Mouse (Mus musculus): ENCODE data around the gene Faap100. TPM values are rescaled to one million over a fixed set of nuclear protein-coding genes. Genes with fewer than 3 reads are reported as not detected.
"Not testable (repeated sequence)": the region's sequence is repeated elsewhere in the genome, so short reads cannot be mapped to it uniquely, and the experiment has no call there.

Gene Faap100
- polyA plus RNA-seq, 1 experiment from 2014 or later = 43.7 TPM

- no peaks in the 10 kb centered on the region for H3K27me3 ChIP-seq
- 3% methylated on average over 16 of the region's 16 CpGs for WGBS
- no peak; the same call in 1 of the 2 replicates for ATAC-seq (ENCODE audit: insufficient number of reproducible peaks, insufficient read depth, low FRiP score, low TSS enrichment, low read depth)
Measured at GRCm38 (mm10) chr11:120349371-120349985, 29.1 kb downstream of the Faap100 start.

DNA sequence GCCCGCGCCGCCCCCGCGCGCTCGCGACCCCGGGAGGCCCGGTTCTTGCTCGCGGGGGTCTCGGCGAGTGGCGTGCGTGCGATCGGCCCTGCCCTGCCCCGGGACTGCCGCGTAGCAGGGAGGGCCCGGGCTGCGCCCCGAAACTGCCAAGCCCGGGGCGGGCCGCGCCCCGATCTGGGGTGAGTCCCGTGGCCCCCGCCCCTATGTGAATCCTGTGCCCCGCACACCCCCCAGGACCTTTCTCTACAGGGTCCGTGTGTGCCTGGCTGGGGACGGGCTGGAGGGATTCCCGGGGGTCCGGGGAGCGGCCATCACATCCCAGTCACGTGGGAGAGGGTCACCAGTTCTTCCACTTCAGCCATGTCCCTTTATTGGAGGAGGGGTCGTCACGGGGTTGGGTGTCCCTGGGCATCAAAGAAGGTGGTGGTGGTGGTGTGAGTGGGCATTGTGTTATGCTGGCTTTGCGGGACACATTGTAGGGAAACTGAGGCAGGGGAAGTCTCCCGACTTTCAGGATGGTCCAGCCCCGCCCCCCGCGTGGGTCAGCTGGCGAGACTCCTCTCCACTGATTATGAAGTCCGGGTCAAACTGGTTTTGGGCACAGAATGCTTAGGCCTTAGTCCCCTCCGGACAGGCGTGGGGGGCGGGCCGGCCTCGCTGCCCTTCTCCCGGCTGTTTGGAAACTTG, 29.7 kb downstream of the Faap100 start:
- Histone ChIP-seq H3K27ac (peak overlapping the region; percentile 99), H3K4me2 (peak overlapping the region; percentile 94), H3K36me3 (peaks cover 21% of the 10 kb centered on the region), H3K4me3 (peak overlapping the region; percentile 100), H3K27me3 (no peaks in the 10 kb centered on the region), H3K4me1 (peaks cover 36% of the 10 kb centered on the region), H3K9ac (peak overlapping the region; percentile 100), H3K9me3 (no peaks in the 10 kb centered on the region)
- 1% methylated on average over 53 of the region's 53 CpGs for WGBS
- peak; percentile 35 for ATAC-seq (ENCODE audit: insufficient number of reproducible peaks, insufficient read depth, low FRiP score, low TSS enrichment, low read depth)

More at GRCm38 (mm10) chr11:120349371-120349985, 29.1 kb downstream of the Faap100 start:
- Histone ChIP-seq H3K36me3 (peaks cover 21% of the 10 kb centered on the region), H3K9me3 (no peaks in the 10 kb centered on the region), H3K4me1 (peaks cover 38% of the 10 kb centered on the region), H3K4me3 (peak overlapping the region; percentile 100), H3K27ac (peak overlapping the region; percentile 99), H3K4me2 (peak overlapping the region; percentile 94), H3K9ac (peak overlapping the region; percentile 100)

- Histone ChIP-seq H3K4me3 (peak within 1 kb of the TSS; percentile 100), H3K4me2 (peak within 1 kb of the TSS; percentile 94), H3K27ac (peak within 1 kb of the TSS; percentile 99), H3K9me3 (no peaks in the 10 kb centered on the region), H3K9ac (peak within 1 kb of the TSS; percentile 100), H3K4me1 (peaks cover 29% of the 10 kb centered on the region), H3K36me3 (peaks cover 21% of the 10 kb centered on the region), H3K27me3 (no peaks in the 10 kb centered on the region)
- 2% methylated on average over 91 of the region's 103 CpGs for WGBS
- ATAC-seq (ENCODE audit: insufficient number of reproducible peaks, insufficient read depth, low FRiP score, low TSS enrichment, low read depth) = peak; percentile 81
Measured at GRCm38 (mm10) chr11:120347791-120348683, 30.5 kb downstream of the Faap100 start, which contains the start of gene Actg1. Gene Actg1 (minus strand): TSS chr11:120348542.

GRCm38 (mm10) chr11:120347301-120347700, 31.3 kb downstream of the Faap100 start:
- H3K4me1 ChIP-seq = peaks cover 22% of the 10 kb centered on the region
- H3K27me3 ChIP-seq = no peaks in the 10 kb centered on the region
- H3K27ac ChIP-seq = peak overlapping the region; percentile 99
- H3K4me3 ChIP-seq = peak overlapping the region; percentile 100
- peaks cover 21% of the 10 kb centered on the region for H3K36me3 ChIP-seq
- ATAC-seq (ENCODE audit: insufficient number of reproducible peaks, insufficient read depth, low FRiP score, low TSS enrichment, low read depth) = no peak
- peak overlapping the region; percentile 94 for H3K4me2 ChIP-seq
- H3K9me3 ChIP-seq = no peaks in the 10 kb centered on the region
- peak overlapping the region; percentile 100 for H3K9ac ChIP-seq
- 7% methylated on average over 10 of the region's 10 CpGs for WGBS

DNA sequence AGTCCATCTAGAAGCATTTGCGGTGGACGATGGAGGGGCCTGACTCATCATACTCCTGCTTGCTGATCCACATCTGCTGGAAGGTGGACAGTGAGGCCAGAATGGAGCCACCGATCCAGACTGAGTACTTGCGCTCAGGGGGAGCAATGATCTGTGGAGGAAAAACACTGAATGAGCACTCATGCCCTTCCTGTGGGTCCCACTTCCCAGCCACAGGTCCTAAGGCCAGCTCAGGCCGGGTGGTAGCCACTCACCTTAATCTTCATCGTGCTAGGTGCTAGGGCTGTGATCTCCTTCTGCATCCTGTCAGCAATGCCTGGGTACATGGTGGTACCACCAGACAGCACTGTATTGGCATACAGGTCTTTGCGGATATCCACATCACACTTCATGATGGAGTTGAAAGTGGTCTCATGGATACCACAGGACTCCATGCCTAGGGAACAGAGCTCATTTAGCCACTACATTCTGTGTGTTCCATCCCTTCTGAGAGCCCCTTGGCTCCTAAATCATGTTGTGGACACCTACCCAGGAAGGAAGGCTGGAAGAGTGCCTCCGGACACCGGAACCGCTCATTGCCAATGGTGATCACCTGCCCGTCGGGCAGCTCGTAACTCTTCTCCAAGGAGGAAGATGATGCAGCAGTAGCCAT, 32.1 kb downstream of the Faap100 start:
- peak overlapping the region; percentile 75 for H3K4me2 ChIP-seq
- H3K9ac ChIP-seq = peak overlapping the region; percentile 77
- peaks cover 22% of the 10 kb centered on the region for H3K4me1 ChIP-seq
- H3K27me3 ChIP-seq; H3K9me3 ChIP-seq; ATAC-seq (ENCODE audit: insufficient number of reproducible peaks, insufficient read depth, low FRiP score, low TSS enrichment, low read depth); H3K27ac ChIP-seq: not testable (repeated sequence)
- peak overlapping the region; percentile 49 for H3K4me3 ChIP-seq
- WGBS = 60% methylated on average over 11 of the region's 13 CpGs
- H3K36me3 ChIP-seq = peaks cover 19% of the 10 kb centered on the region

DNA sequence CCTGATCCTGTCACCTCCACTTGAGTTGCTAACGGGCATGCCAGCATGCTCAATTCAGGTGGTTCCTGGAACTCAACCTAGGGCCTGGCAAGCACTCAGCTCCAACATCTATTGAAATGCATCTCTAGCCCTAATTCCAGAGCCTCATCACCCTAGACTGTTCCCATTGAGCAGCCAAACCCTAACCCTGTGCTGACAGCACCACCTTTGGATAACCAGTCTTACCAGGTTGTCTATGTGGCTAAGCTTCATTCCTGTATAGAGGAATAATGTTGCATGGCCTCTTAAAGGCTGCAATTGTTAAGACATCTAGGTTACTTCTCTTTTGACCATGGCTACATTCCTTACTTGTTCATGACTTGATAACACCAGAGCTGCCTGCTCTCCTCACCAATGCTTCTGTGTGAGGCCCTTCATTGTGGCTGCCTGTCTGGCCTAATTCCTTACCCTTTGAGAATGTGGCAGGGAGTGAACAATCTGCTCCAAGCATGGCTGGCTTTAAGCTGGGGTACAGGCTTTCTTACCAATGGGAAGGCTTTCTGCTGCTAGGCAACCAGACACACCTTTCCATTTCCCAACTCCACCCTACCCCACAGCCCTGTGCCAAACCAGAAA, 33.4 kb downstream of the Faap100 start:
- Histone ChIP-seq H3K9me3 (no peaks in the 10 kb centered on the region), H3K36me3 (peaks cover 16% of the 10 kb centered on the region), H3K4me3 (peak overlapping the region; percentile 32), H3K27ac (peak overlapping the region; percentile 48), H3K9ac (peak overlapping the region; percentile 52; the same call in 1 of the 2 replicates), H3K4me2 (peak overlapping the region; percentile 52), H3K27me3 (no peaks in the 10 kb centered on the region), H3K4me1 (peaks cover 12% of the 10 kb centered on the region)
- 29% methylated on average over 1 of the region's 1 CpGs for WGBS
- ATAC-seq (ENCODE audit: insufficient number of reproducible peaks, insufficient read depth, low FRiP score, low TSS enrichment, low read depth) = no peak

DNA sequence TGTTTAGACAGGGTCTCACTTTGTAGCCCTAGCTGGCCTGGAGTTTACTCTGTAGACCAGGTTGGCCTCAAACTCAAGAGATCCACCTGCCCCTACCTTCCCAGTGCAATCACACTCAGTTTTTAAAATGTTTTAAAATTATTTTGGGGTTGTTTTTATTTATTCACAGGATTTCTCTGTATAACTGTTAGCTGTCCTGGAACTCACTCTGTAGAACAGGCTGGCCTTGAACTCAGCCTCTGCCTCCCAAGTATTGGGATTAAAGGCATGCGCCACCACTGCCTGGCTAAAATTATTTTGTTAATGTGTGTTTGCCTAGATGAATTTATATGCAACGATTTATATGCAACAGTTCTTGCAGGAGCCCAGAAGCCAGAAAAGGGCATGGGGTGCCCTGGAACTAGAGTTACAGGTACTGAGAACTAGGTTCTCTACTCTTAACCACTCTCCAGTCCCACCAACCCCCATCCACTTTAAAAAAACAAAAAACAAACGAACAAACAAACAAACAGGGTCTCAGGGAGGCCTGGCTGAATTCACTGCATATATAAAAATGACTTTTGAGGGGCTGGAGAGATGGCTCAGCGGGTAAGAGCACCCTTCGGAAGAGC, 34.1 kb downstream of the Faap100 start:
- no peak overlapping the region for H3K4me2 ChIP-seq
- WGBS = 48% methylated on average over 5 of the region's 5 CpGs
- 0 out of 2 replicates have a peak overlapping the region, but pooled peaks have one; percentile 32 for H3K4me3 ChIP-seq
- H3K36me3 ChIP-seq = peaks cover 16% of the 10 kb centered on the region
- H3K9me3 ChIP-seq = no peaks in the 10 kb centered on the region
- peaks cover 10% of the 10 kb centered on the region for H3K4me1 ChIP-seq
- H3K27me3 ChIP-seq = no peaks in the 10 kb centered on the region
- H3K9ac ChIP-seq = no peak overlapping the region
- H3K27ac ChIP-seq = peak overlapping the region; percentile 22; the same call in 1 of the 2 replicates
- ATAC-seq (ENCODE audit: insufficient number of reproducible peaks, insufficient read depth, low FRiP score, low TSS enrichment, low read depth) = no peak

DNA sequence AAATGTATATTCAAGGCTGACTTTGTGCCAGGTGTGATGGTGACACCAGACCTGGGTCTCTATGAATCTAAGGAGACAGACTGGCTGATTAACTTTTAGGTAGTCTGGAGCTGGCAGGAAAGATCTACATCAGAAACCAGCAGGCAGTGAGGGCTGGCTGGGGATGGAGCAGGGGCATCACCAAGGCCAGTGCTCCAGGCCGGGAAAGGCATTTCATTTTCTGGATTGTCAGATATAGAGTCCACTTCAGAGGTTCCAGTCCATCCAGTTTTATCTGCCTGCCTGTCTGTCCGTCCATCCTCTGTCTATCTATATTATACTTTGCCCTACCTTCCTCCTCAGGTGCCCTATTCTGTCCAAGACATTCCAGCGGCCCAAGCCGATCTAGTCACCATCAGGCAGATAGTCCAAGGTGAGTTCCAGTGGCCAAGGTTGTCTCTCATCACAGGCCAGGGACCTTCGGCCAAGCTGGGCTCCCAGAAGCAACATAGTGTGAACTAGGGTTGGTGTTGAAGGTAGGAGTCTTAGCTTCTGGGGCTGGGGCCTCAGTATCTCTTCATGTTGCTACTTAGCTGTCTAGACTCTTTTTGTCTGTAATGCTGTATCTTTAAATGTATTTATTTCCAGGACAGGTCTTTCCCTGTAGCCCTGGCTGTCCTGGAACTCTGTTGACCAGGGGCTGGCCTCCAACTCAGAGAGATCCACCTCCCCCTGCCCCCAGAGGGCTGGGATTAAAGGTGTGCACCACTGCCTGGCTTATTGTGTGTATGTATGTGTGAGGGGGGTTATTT, 34.9 kb downstream of the Faap100 start:
- Histone ChIP-seq H3K4me1 (peaks cover 6% of the 10 kb centered on the region), H3K9me3 (no peaks in the 10 kb centered on the region), H3K36me3 (peaks cover 16% of the 10 kb centered on the region), H3K4me2 (no peak overlapping the region), H3K27ac (0 out of 2 replicates have a peak overlapping the region, but pooled peaks have one; percentile 1), H3K9ac (no peak overlapping the region), H3K27me3 (no peaks in the 10 kb centered on the region), H3K4me3 (no peak overlapping the region)
- 76% methylated on average over 5 of the region's 5 CpGs for WGBS
- ATAC-seq (ENCODE audit: insufficient number of reproducible peaks, insufficient read depth, low FRiP score, low TSS enrichment, low read depth) = no peak

DNA sequence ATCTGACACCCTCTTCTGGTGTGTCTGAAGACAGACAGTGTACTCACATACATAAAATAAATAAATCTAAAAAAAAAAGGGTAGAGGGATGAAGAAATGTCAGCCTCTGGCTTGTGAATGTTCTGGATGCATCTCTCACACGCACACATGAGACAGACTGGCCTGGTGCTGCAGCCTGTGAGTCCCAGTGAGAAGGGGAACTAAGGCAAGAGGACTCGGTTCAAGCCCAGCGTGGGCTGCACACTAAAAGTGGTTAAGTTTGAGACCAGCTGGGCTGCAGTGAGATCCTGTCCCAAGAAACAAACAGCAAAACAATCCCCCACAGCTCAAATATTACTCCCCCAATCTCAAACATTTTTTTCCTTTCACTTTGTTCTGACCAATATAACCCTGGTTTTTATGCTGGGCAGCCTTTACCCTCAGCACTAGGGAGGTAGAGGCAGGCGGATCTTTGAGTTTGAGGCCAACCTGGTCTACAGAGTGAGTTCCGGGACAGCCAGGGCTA, 35.9 kb downstream of the Faap100 start:
- H3K27ac ChIP-seq = no peak overlapping the region
- WGBS = 90% methylated on average over 5 of the region's 5 CpGs
- H3K9ac ChIP-seq = no peak overlapping the region
- peaks cover 16% of the 10 kb centered on the region for H3K36me3 ChIP-seq
- H3K4me1 ChIP-seq = peaks cover 6% of the 10 kb centered on the region
- no peak overlapping the region for H3K4me2 ChIP-seq
- no peaks in the 10 kb centered on the region for H3K9me3 ChIP-seq
- H3K4me3 ChIP-seq = no peak overlapping the region
- no peak for ATAC-seq (ENCODE audit: insufficient number of reproducible peaks, insufficient read depth, low FRiP score, low TSS enrichment, low read depth)
- H3K27me3 ChIP-seq = no peaks in the 10 kb centered on the region

GRCm38 (mm10) chr11:120341661-120342060, 36.9 kb downstream of the Faap100 start:
- Histone ChIP-seq H3K4me3 (no peak overlapping the region), H3K4me2 (no peak overlapping the region), H3K9me3 (no peaks in the 10 kb centered on the region), H3K27ac (no peak overlapping the region), H3K27me3 (no peaks in the 10 kb centered on the region), H3K36me3 (peaks cover 12% of the 10 kb centered on the region), H3K4me1 (peaks cover 6% of the 10 kb centered on the region), H3K9ac (no peak overlapping the region)
- 93% methylated on average over 4 of the region's 4 CpGs for WGBS
- ATAC-seq (ENCODE audit: insufficient number of reproducible peaks, insufficient read depth, low FRiP score, low TSS enrichment, low read depth) = no peak
